In genomic region chr11:65629320-65629719, GRCm38 (mm10) we compare ENCODE assay signal across 25 mouse cellular contexts.
"Had no signal": no experiment of that assay in that cellular context is flagged by ENCODE, and none has a peak within 500 bp of the region (broad histone marks: within the 10 kb centered on the region; RNA-seq: fewer than 3 reads in every experiment).

No protein-coding gene starts in this region.

- DNase-seq: gastrocnemius, postnatal 14 days; gastrocnemius, postnatal 36 days; heart, adult 18-20 months; heart, postnatal 4 days; kidney, adult 18-20 months; kidney, adult 8-10 months; kidney, postnatal 10 days; kidney, postnatal 25 days; kidney, postnatal 4 days; left cerebral cortex, postnatal 4 days; lung, adult 18-20 months had no signal

- ATAC-seq: hindbrain, embryonic 16.5 days; inflammation-experienced regulatory T-cells, adult 6 months; intestine, embryonic 15.5 days; intestine, postnatal 0 days had no signal

- H3K36me3 ChIP-seq: heart, embryonic 13.5 days; heart, embryonic 15.5 days; hindbrain, embryonic 10.5 days; hindbrain, embryonic 12.5 days; intestine, embryonic 15.5 days; limb, embryonic 13.5 days; limb, embryonic 15.5 days had no signal

- H3K4me3 ChIP-seq: heart, embryonic 13.5 days; heart, embryonic 15.5 days; hindbrain, embryonic 10.5 days; hindbrain, embryonic 12.5 days; intestine, embryonic 15.5 days; layer of hippocampus, adult 2 months; left cerebral cortex, adult 2 months; limb, embryonic 13.5 days; limb, embryonic 15.5 days had no signal

- H3K4me1 ChIP-seq: hindbrain, embryonic 10.5 days; hindbrain, embryonic 12.5 days; intestine, embryonic 15.5 days; limb, embryonic 13.5 days; limb, embryonic 15.5 days had no signal

- H3K27me3 ChIP-seq: heart, embryonic 13.5 days; heart, embryonic 15.5 days; hindbrain, embryonic 12.5 days; intestine, embryonic 15.5 days; limb, embryonic 13.5 days; limb, embryonic 15.5 days had no signal

- H3K9ac ChIP-seq: heart, embryonic 13.5 days; heart, embryonic 15.5 days; hindbrain, embryonic 12.5 days; hindbrain, embryonic 14.5 days; intestine, embryonic 15.5 days; limb, embryonic 13.5 days; limb, embryonic 15.5 days had no signal

- H3K27ac ChIP-seq: heart, embryonic 13.5 days; heart, embryonic 15.5 days; hindbrain, embryonic 10.5 days; hindbrain, embryonic 12.5 days; hindbrain, embryonic 14.5 days; intestine, embryonic 15.5 days; layer of hippocampus, adult 2 months; left cerebral cortex, adult 2 months; limb, embryonic 13.5 days; limb, embryonic 15.5 days had no signal

- H3K9me3 ChIP-seq: heart, embryonic 13.5 days; heart, embryonic 15.5 days; hindbrain, embryonic 10.5 days; hindbrain, embryonic 12.5 days; intestine, embryonic 15.5 days; limb, embryonic 13.5 days; limb, embryonic 15.5 days had no signal

- H3K4me2 ChIP-seq: heart, embryonic 11.5 days; heart, embryonic 13.5 days; heart, embryonic 15.5 days; hindbrain, embryonic 12.5 days; hindbrain, embryonic 14.5 days; intestine, embryonic 15.5 days; limb, embryonic 13.5 days; limb, embryonic 15.5 days had no signal
